Mouse (Mus musculus) lung, embryonic 16.5 days (tissue): ENCODE measurements around the gene Klhl33. TPM values are rescaled to one million over a fixed set of nuclear protein-coding genes. Genes with fewer than 3 reads are reported as not detected.
"Not testable (repeated sequence)": the region's sequence is repeated elsewhere in the genome, so short reads cannot be mapped to it uniquely, and the experiment has no call there.

Experiments used
- ATAC-seq: fragments of 200-750 bp; cut with Nextera tagmentation; 2 replicates; pipeline ENCODE4 v1.8.0; 2017; ENCODE audit warnings: low read depth, mild to moderate bottlenecking, moderate library complexity
- H3K27ac ChIP-seq: fragments of 300-500 bp; sonication (generic); 2 replicates; pipeline ENCODE4 v1.5.1; 2014; ENCODE audit warnings: mild to moderate bottlenecking, control low read depth, low read length
- H3K27me3 ChIP-seq: fragments of 300-500 bp; sonication (generic); 2 replicates; pipeline ENCODE4 v1.6.1; 2014; ENCODE audit warnings: low read depth, low read length, mixed read lengths; ENCODE audit not compliant: control insufficient read depth, insufficient read depth
- H3K36me3 ChIP-seq: fragments of 300-500 bp; sonication (generic); 2 replicates; pipeline ENCODE4 v1.6.1; 2014; ENCODE audit warnings: low read length; ENCODE audit not compliant: control insufficient read depth, insufficient read depth
- H3K4me1 ChIP-seq: fragments of 300-500 bp; sonication (generic); replicated peaks from 2 replicates; pipeline ENCODE4 v1.6.1; 2014; ENCODE audit warnings: low read length, mixed read lengths; ENCODE audit not compliant: control insufficient read depth, insufficient read depth
- H3K4me2 ChIP-seq: fragments of 300-500 bp; sonication (generic); 2 replicates; pipeline ENCODE4 v1.6.1; 2014; ENCODE audit warnings: low read depth, low read length, control low read depth
- H3K4me3 ChIP-seq: fragments of 300-500 bp; sonication (generic); 2 replicates; pipeline ENCODE4 v1.5.1; 2014; ENCODE audit warnings: mild to moderate bottlenecking, low read length, control low read depth
- H3K9ac ChIP-seq: fragments of 300-500 bp; sonication (generic); 2 replicates; pipeline ENCODE4 v1.6.1; 2014; ENCODE audit warnings: low read length, control low read depth
- H3K9me3 ChIP-seq: fragments of 300-500 bp; sonication (generic); 2 replicates; pipeline ENCODE4 v1.6.1; 2016; ENCODE audit warnings: low read length; ENCODE audit not compliant: control insufficient read depth
- WGBS: fragments of 180-500 bp; shearing (Covaris S2); extraction: QIAGEN DNeasy Blood & Tissue Kit; methylation state at CpG from one replicate; pipeline ENCODE4 v1.1.7; 2014; 5-methylcytosine and 5-hydroxymethylcytosine counted together
- polyA plus RNA-seq: library from polyadenylated mRNA; unstranded; fragments of >200 nt; fragmentation: Nextera tagmentation; extraction: Ambion mirVana; gene quantifications from 2 replicates; pipeline ENCODE4 v1.2.1, GENCODE M21; 2015

Gene Klhl33
- polyA plus RNA-seq, 1 experiment from 2014 or later: 0.59 TPM

GRCm38 (mm10) chr14:50930754-50931492 is 33.6 kb upstream of the Klhl33 start, which contains the start of the genes Pip4p1 and Pnp:
Pip4p1 (minus strand) TSS chr14:50930856.
Pnp (plus strand) TSS chr14:50931082.
- peak within 1 kb of the TSS; percentile 94 for H3K4me3 ChIP-seq
- peak within 1 kb of the TSS; percentile 84 for H3K4me2 ChIP-seq
- WGBS: under 1% methylated on average over 67 of the region's 68 CpGs
- H3K27ac ChIP-seq: peak within 1 kb of the TSS; percentile 90
- H3K4me1 ChIP-seq: peaks cover 17% of the 10 kb centered on the region
- peak; percentile 99 for ATAC-seq
- peaks cover 22% of the 10 kb centered on the region for H3K36me3 ChIP-seq
- no peaks in the 10 kb centered on the region for H3K27me3 ChIP-seq
- peak within 1 kb of the TSS; percentile 97 for H3K9ac ChIP-seq
- no peaks in the 10 kb centered on the region for H3K9me3 ChIP-seq

GRCm38 (mm10) chr14:50930377-50930753 is 33.1 kb upstream of the Klhl33 start:
- no peaks in the 10 kb centered on the region for H3K27me3 ChIP-seq
- 0% methylated on average over 21 of the region's 38 CpGs for WGBS
- peak overlapping the region; percentile 84 for H3K4me2 ChIP-seq
- peak; percentile 51 for ATAC-seq
- peak overlapping the region; percentile 97 for H3K9ac ChIP-seq
- H3K4me3 ChIP-seq: peak overlapping the region; percentile 94
- peaks cover 22% of the 10 kb centered on the region for H3K4me1 ChIP-seq
- no peaks in the 10 kb centered on the region for H3K9me3 ChIP-seq
- H3K27ac ChIP-seq: peak overlapping the region; percentile 90
- H3K36me3 ChIP-seq: peaks cover 22% of the 10 kb centered on the region

DNA sequence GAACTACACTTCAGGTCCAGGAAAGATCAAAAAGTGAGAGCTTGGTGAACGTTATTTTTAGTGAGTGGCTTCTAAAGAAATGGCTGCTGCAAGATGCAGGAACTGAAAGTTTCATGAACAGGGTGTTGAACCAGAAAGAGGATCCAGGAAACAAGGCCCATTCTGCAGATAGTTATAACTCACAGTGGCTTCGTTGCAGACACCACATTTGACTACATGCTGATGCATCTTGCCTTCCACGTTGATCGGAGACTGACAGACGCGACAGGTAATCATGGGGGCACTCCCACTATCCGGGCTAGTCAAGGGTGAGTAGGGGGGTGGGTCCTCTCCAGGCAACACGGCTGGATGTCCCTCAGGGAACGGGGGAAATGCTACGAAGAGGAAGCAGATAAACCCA is 32.6 kb upstream of the Klhl33 start:
- H3K27ac ChIP-seq: peak overlapping the region; percentile 90; the same call in 1 of the 2 replicates
- peak overlapping the region; percentile 94 for H3K4me3 ChIP-seq
- H3K4me2 ChIP-seq: peak overlapping the region; percentile 84
- 12% methylated on average over 10 of the region's 10 CpGs for WGBS
- H3K27me3 ChIP-seq: no peaks in the 10 kb centered on the region
- H3K4me1 ChIP-seq: peaks cover 23% of the 10 kb centered on the region
- peak overlapping the region; percentile 97 for H3K9ac ChIP-seq
- no peak for ATAC-seq
- no peaks in the 10 kb centered on the region for H3K9me3 ChIP-seq
- H3K36me3 ChIP-seq: peaks cover 22% of the 10 kb centered on the region

- no peak overlapping the region for H3K9ac ChIP-seq
- H3K36me3 ChIP-seq: peaks cover 22% of the 10 kb centered on the region
- H3K4me1 ChIP-seq: peaks cover 26% of the 10 kb centered on the region
- no peaks in the 10 kb centered on the region for H3K9me3 ChIP-seq
- H3K27me3 ChIP-seq: no peaks in the 10 kb centered on the region
- 62% methylated on average over 3 of the region's 3 CpGs for WGBS
- no peak for ATAC-seq
- H3K4me2 ChIP-seq: no peak overlapping the region
- H3K27ac ChIP-seq: no peak overlapping the region
- H3K4me3 ChIP-seq: no peak overlapping the region
Measured at GRCm38 (mm10) chr14:50927366-50927765, 30.1 kb upstream of the Klhl33 start.

DNA sequence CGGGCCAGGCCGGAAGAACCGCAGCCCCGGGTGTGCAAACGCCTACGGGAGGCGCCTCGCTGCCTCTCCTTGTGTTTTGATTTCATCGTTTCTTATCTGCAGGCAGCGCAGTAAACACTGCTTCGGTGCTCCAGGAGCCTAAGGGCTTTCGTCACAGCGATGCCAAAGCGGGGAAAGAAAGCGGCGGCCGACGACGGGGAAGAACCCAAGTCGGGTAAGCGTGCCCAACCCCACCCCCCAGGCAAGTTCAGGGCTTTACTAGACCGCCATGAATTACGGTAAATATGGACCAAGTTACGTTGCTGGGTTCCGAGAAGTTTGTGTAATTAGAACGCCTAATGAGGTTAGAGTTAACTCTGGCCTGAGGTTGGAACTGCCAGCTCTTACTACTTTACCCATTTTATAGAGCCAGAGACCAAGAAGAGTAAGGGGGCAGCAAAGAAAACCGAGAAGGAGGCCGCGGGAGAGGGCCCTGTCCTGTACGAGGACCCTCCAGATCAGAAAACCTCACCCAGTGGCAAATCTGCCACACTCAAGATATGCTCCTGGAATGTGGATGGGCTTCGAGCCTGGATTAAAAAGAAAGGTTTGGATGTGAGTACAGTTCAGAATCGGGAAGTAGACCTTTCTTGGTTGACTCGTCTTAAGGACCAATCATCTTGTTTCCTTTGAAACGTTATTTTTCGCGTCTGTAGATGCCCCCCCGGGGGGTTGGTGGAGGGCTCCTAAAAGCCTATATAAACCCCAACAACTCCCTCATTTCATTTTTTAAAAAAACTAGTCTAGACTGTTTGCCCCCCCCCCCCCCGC is 28.0 kb upstream of the Klhl33 start:
- H3K27me3 ChIP-seq: no peaks in the 10 kb centered on the region
- H3K4me2 ChIP-seq: peak overlapping the region; percentile 89
- H3K36me3 ChIP-seq: peaks cover 22% of the 10 kb centered on the region
- under 1% methylated on average over 38 of the region's 38 CpGs for WGBS
- H3K9ac ChIP-seq: peak overlapping the region; percentile 85
- H3K4me1 ChIP-seq: peaks cover 20% of the 10 kb centered on the region
- no peaks in the 10 kb centered on the region for H3K9me3 ChIP-seq
- ATAC-seq: peak; percentile 39; the same call in 1 of the 2 replicates
- peak overlapping the region; percentile 88 for H3K4me3 ChIP-seq
- peak overlapping the region; percentile 94 for H3K27ac ChIP-seq

- no peaks in the 10 kb centered on the region for H3K27me3 ChIP-seq
- peak within 1 kb of the TSS; percentile 85 for H3K9ac ChIP-seq
- H3K27ac ChIP-seq: peak within 1 kb of the TSS; percentile 94
- H3K4me1 ChIP-seq: peaks cover 13% of the 10 kb centered on the region
- peak within 1 kb of the TSS; percentile 88 for H3K4me3 ChIP-seq
- peak; percentile 95 for ATAC-seq
- H3K9me3 ChIP-seq: no peaks in the 10 kb centered on the region
- under 1% methylated on average over 57 of the region's 57 CpGs for WGBS
- peak within 1 kb of the TSS; percentile 89 for H3K4me2 ChIP-seq
- H3K36me3 ChIP-seq: peaks cover 22% of the 10 kb centered on the region
Measured at GRCm38 (mm10) chr14:50924281-50925064, 27.2 kb upstream of the Klhl33 start, which contains the start of the genes Osgep and Apex1. Osgep (minus strand) TSS chr14:50924893. Apex1 (plus strand) TSS chr14:50924968.

- H3K9ac ChIP-seq: peak overlapping the region; percentile 85
- H3K4me1 ChIP-seq: peaks cover 12% of the 10 kb centered on the region
- peak overlapping the region; percentile 89 for H3K4me2 ChIP-seq
- ATAC-seq, H3K27ac ChIP-seq, H3K9me3 ChIP-seq, H3K27me3 ChIP-seq: not testable (repeated sequence)
- H3K36me3 ChIP-seq: peaks cover 13% of the 10 kb centered on the region
- 71% methylated on average over 1 of the region's 1 CpGs for WGBS
- peak overlapping the region; percentile 88 for H3K4me3 ChIP-seq
Measured at GRCm38 (mm10) chr14:50923437-50923836, 26.1 kb upstream of the Klhl33 start.

- no peaks in the 10 kb centered on the region for H3K4me1 ChIP-seq
- no peaks in the 10 kb centered on the region for H3K9me3 ChIP-seq
- H3K4me3 ChIP-seq: no peak overlapping the region
- H3K36me3 ChIP-seq: peaks cover 24% of the 10 kb centered on the region
- ATAC-seq: no peak
- H3K9ac ChIP-seq: no peak overlapping the region
- no peaks in the 10 kb centered on the region for H3K27me3 ChIP-seq
- H3K27ac ChIP-seq: no peak overlapping the region
- no peak overlapping the region for H3K4me2 ChIP-seq
- 45% methylated on average over 3 of the region's 3 CpGs for WGBS
Measured at GRCm38 (mm10) chr14:50911356-50911755, 14.0 kb upstream of the Klhl33 start.
